Mouse (Mus musculus) kidney, embryonic 14.5 days (tissue): ENCODE results near the gene Ralgapa2. TPM values are rescaled to one million over a fixed set of nuclear protein-coding genes. Genes with fewer than 3 reads are reported as not detected.

ENCODE experiments used
- ATAC-seq: fragments of 200-750 bp; cut with Nextera tagmentation; 2 replicates; pipeline ENCODE4 v1.8.0; 2017; ENCODE audit warnings: moderate number of reproducible peaks, mild to moderate bottlenecking, moderate TSS enrichment, moderate library complexity; ENCODE audit not compliant: low FRiP score, low TSS enrichment
- H3K27ac ChIP-seq: fragments of 300-500 bp; sonication (generic); 2 replicates; pipeline ENCODE4 v1.5.1; 2014; ENCODE audit warnings: low read depth, mild to moderate bottlenecking, low read length, moderate library complexity, mixed read lengths
- H3K27me3 ChIP-seq: fragments of 300-500 bp; sonication (generic); 2 replicates; pipeline ENCODE4 v1.6.1; 2014; ENCODE audit warnings: mild to moderate bottlenecking, low read length; ENCODE audit not compliant: control insufficient read depth, insufficient read depth
- H3K36me3 ChIP-seq: fragments of 300-500 bp; sonication (generic); 2 replicates; pipeline ENCODE4 v1.6.1; 2014; ENCODE audit warnings: low read length, mixed read lengths; ENCODE audit not compliant: control insufficient read depth, insufficient read depth
- H3K4me1 ChIP-seq: fragments of 300-500 bp; sonication (generic); 2 replicates; pipeline ENCODE4 v1.6.1; 2014; ENCODE audit warnings: low read length, mixed read lengths; ENCODE audit not compliant: control insufficient read depth, insufficient read depth
- H3K4me2 ChIP-seq: fragments of 300-500 bp; sonication (generic); replicated peaks from 2 replicates; pipeline ENCODE4 v1.6.1; 2014; ENCODE audit warnings: low read depth, mild to moderate bottlenecking, low read length
- H3K4me3 ChIP-seq: fragments of 300-500 bp; sonication (generic); 2 replicates; pipeline ENCODE4 v1.5.1; 2014; ENCODE audit warnings: mild to moderate bottlenecking, low read length
- H3K9ac ChIP-seq: fragments of 300-500 bp; sonication (generic); 2 replicates; pipeline ENCODE4 v1.6.1; 2014; ENCODE audit warnings: low read depth, mild to moderate bottlenecking, low read length, moderate library complexity
- H3K9me3 ChIP-seq: fragments of 300-500 bp; sonication (generic); 2 replicates; pipeline ENCODE4 v1.6.1; 2016; ENCODE audit warnings: low read length; ENCODE audit not compliant: control insufficient read depth
- WGBS: fragments of 180-500 bp; shearing (Covaris S2); extraction: QIAGEN DNeasy Blood & Tissue Kit; methylation state at CpG from one replicate; pipeline ENCODE4 v1.1.7; 2014; 5-methylcytosine and 5-hydroxymethylcytosine counted together
- polyA plus RNA-seq: library from polyadenylated mRNA; unstranded; fragments of >200 nt; fragmentation: Nextera tagmentation; extraction: Ambion mirVana; gene quantifications from 2 replicates; pipeline ENCODE4 v1.2.1, GENCODE M21; 2014

Gene Ralgapa2
- polyA plus RNA-seq, 1 experiment from 2014 or later = 8.5 TPM

GRCm38 (mm10) chr2:146246409-146247075 lies 265.6 kb downstream of the Ralgapa2 start:
- 50% methylated on average over 4 of the region's 4 CpGs for WGBS

GRCm38 (mm10) chr2:146245401-146245800 lies 266.7 kb downstream of the Ralgapa2 start:
- no peaks in the 10 kb centered on the region for H3K27me3 ChIP-seq
- no peak overlapping the region for H3K4me3 ChIP-seq
- H3K4me2 ChIP-seq = no peak overlapping the region
- 61% methylated on average over 7 of the region's 7 CpGs for WGBS
- H3K4me1 ChIP-seq = peaks cover 5% of the 10 kb centered on the region; the same call in 1 of the 2 replicates
- H3K9ac ChIP-seq = no peak overlapping the region
- H3K36me3 ChIP-seq = no peaks in the 10 kb centered on the region
- ATAC-seq = no peak
- no peaks in the 10 kb centered on the region for H3K9me3 ChIP-seq
- no peak overlapping the region for H3K27ac ChIP-seq

More at GRCm38 (mm10) chr2:146246409-146247075, 265.6 kb downstream of the Ralgapa2 start:
- no peak overlapping the region for H3K4me2 ChIP-seq
- no peaks in the 10 kb centered on the region for H3K36me3 ChIP-seq
- H3K27ac ChIP-seq = no peak overlapping the region
- ATAC-seq = no peak
- H3K9ac ChIP-seq = no peak overlapping the region
- H3K27me3 ChIP-seq = no peaks in the 10 kb centered on the region
- no peak overlapping the region for H3K4me3 ChIP-seq
- H3K4me1 ChIP-seq = peaks cover 5% of the 10 kb centered on the region; the same call in 1 of the 2 replicates
- H3K9me3 ChIP-seq = no peaks in the 10 kb centered on the region

GRCm38 (mm10) chr2:146244049-146244448 lies 268.1 kb downstream of the Ralgapa2 start:
- Histone ChIP-seq H3K9me3 (no peaks in the 10 kb centered on the region), H3K4me2 (no peak overlapping the region), H3K36me3 (no peaks in the 10 kb centered on the region), H3K9ac (no peak overlapping the region), H3K4me3 (no peak overlapping the region), H3K27me3 (no peaks in the 10 kb centered on the region), H3K4me1 (peaks cover 5% of the 10 kb centered on the region; the same call in 1 of the 2 replicates), H3K27ac (no peak overlapping the region)
- no peak for ATAC-seq
- 70% methylated on average over 2 of the region's 2 CpGs for WGBS

- ATAC-seq = no peak
- no peak overlapping the region for H3K4me2 ChIP-seq
- no peak overlapping the region for H3K27ac ChIP-seq
- no peak overlapping the region for H3K4me3 ChIP-seq
- H3K4me1 ChIP-seq = no peaks in the 10 kb centered on the region
- 86% methylated on average over 4 of the region's 4 CpGs for WGBS
- H3K9me3 ChIP-seq = no peaks in the 10 kb centered on the region
- H3K36me3 ChIP-seq = no peaks in the 10 kb centered on the region
- no peaks in the 10 kb centered on the region for H3K27me3 ChIP-seq
- no peak overlapping the region for H3K9ac ChIP-seq
Observed at GRCm38 (mm10) chr2:146239196-146239747, 272.9 kb downstream of the Ralgapa2 start.

GRCm38 (mm10) chr2:146231485-146231884 lies 280.7 kb downstream of the Ralgapa2 start:
- peaks cover 18% of the 10 kb centered on the region for H3K27me3 ChIP-seq
- ATAC-seq = no peak

GRCm38 (mm10) chr2:146228435-146228834 lies 283.7 kb downstream of the Ralgapa2 start:
- 79% methylated on average over 2 of the region's 2 CpGs for WGBS
- no peak overlapping the region for H3K4me2 ChIP-seq
- H3K36me3 ChIP-seq = no peaks in the 10 kb centered on the region
- no peak overlapping the region for H3K4me3 ChIP-seq
- no peak overlapping the region for H3K27ac ChIP-seq
- no peak overlapping the region for H3K9ac ChIP-seq
- peaks cover 2% of the 10 kb centered on the region; the same call in 1 of the 2 replicates for H3K4me1 ChIP-seq
- peaks cover 48% of the 10 kb centered on the region for H3K27me3 ChIP-seq
- ATAC-seq = no peak
- H3K9me3 ChIP-seq = 0 out of 2 replicates have a peak, but pooled peaks cover 3% of the 10 kb centered on the region

More at GRCm38 (mm10) chr2:146231485-146231884, 280.7 kb downstream of the Ralgapa2 start:
- Histone ChIP-seq H3K9me3 (0 out of 2 replicates have a peak, but pooled peaks cover 3% of the 10 kb centered on the region), H3K4me2 (no peak overlapping the region), H3K36me3 (no peaks in the 10 kb centered on the region), H3K27ac (no peak overlapping the region), H3K9ac (no peak overlapping the region), H3K4me1 (no peaks in the 10 kb centered on the region), H3K4me3 (no peak overlapping the region)
- 88% methylated on average over 2 of the region's 2 CpGs for WGBS

- no peaks in the 10 kb centered on the region for H3K9me3 ChIP-seq
Observed at GRCm38 (mm10) chr2:146227646-146228045, 284.5 kb downstream of the Ralgapa2 start.

GRCm38 (mm10) chr2:146226484-146226883 lies 285.7 kb downstream of the Ralgapa2 start:
- no peak overlapping the region for H3K9ac ChIP-seq
- H3K4me2 ChIP-seq = no peak overlapping the region
- no peaks in the 10 kb centered on the region for H3K36me3 ChIP-seq
- H3K4me1 ChIP-seq = peaks cover 19% of the 10 kb centered on the region
- no peaks in the 10 kb centered on the region for H3K9me3 ChIP-seq
- peaks cover 68% of the 10 kb centered on the region for H3K27me3 ChIP-seq
- H3K27ac ChIP-seq = no peak overlapping the region
- 0 out of 2 replicates have a peak, but pooled peaks have one; percentile 48 for ATAC-seq
- 3% methylated on average over 9 of the region's 9 CpGs for WGBS
- no peak overlapping the region for H3K4me3 ChIP-seq

More at GRCm38 (mm10) chr2:146227646-146228045, 284.5 kb downstream of the Ralgapa2 start:
- WGBS = 64% methylated on average over 3 of the region's 3 CpGs
- Histone ChIP-seq H3K36me3 (no peaks in the 10 kb centered on the region), H3K9ac (no peak overlapping the region), H3K4me2 (no peak overlapping the region), H3K27me3 (peaks cover 56% of the 10 kb centered on the region), H3K27ac (no peak overlapping the region), H3K4me3 (no peak overlapping the region), H3K4me1 (peaks cover 8% of the 10 kb centered on the region; the same call in 1 of the 2 replicates)
- ATAC-seq = no peak

- H3K4me3 ChIP-seq = no peak overlapping the region
- H3K9ac ChIP-seq = no peak overlapping the region
- WGBS = 8% methylated on average over 6 of the region's 6 CpGs
- H3K27me3 ChIP-seq = peaks cover 74% of the 10 kb centered on the region
- no peak overlapping the region for H3K4me2 ChIP-seq
- H3K36me3 ChIP-seq = no peaks in the 10 kb centered on the region
- no peaks in the 10 kb centered on the region for H3K9me3 ChIP-seq
- ATAC-seq = no peak
- H3K27ac ChIP-seq = no peak overlapping the region
- peaks cover 20% of the 10 kb centered on the region for H3K4me1 ChIP-seq
Observed at GRCm38 (mm10) chr2:146225818-146226217, 286.3 kb downstream of the Ralgapa2 start.
